Comparison of ENCODE assay signal across 23 mouse cellular contexts in the genomic region with DNA sequence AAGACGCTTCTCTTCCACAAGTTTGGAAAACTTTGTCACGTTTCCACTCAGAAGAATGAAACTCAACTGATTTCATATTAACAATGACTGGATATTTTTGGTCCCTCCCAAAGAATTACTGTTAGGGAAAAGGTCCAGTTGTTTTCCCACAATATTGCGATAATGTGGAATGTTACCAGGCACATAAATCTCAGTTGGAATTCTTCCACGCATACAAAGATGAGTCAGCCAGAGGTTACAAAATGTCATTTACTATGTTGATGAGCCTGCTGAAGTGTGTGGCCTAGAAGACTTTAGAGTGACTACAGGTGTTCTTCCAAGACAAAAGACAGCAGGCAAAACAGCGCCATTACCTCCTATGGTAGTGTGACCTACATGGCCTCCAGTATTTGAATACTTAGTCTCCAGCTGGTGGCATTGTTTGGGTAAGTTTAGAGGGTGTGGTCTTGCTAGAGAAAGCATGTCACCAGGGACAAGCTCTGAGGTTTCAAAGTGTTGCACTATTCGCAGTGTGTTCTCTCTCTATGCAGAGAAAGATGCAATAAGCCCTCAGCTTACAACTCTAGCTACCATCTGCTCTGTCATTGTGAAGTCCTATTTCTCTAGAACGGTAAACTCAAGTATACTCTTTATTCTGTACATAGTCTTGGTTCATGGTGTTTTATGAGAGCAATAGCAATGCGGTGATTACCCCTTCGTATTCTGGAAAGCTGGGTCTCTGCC. TPM values are rescaled to one million over a fixed set of nuclear protein-coding genes. Genes with fewer than 3 reads are reported as not detected.
DNase-seq lines count a peak whose midpoint lies in the region; ATAC-seq and TF ChIP-seq lines count a peak whose summit lies in the region.
"Had no signal": no experiment of that assay in that cellular context is flagged by ENCODE, and none has a peak within 500 bp of the region (broad histone marks: within the 10 kb centered on the region; RNA-seq: fewer than 3 reads in every experiment).

No protein-coding gene starts in this region.

- no peak for TF ChIP-seq CTCF in Patski (IDR thresholded peaks at IDR 0.05)

- peak; percentile 67 for DNase-seq in 3T3-L1 (ENCODE audit: low read depth, low spot score)
- DNase-seq in ES-CJ7 (ENCODE audit: low read depth, low spot score) = peak; percentile 77
- DNase-seq in Patski (ENCODE audit: low read depth, low spot score) = no peak
- DNase-seq in liver = no peak
- DNase-seq in heart, embryonic 10.5 days (ENCODE audit: low spot score) = no peak
- DNase-seq: adrenal gland, postnatal 14 days; B cell, adult 2 months; cerebellum, adult 11-12 months; cerebellum, adult 9-10 months; cerebellum, postnatal 25 days; forebrain, postnatal 0 days; gastrocnemius, postnatal 14 days; heart, adult 2 months; heart, postnatal 36 days had no signal

- no peak overlapping the region for H3ac ChIP-seq in myocyte (ENCODE audit: control insufficient read depth, insufficient read length)

- H3K27me3 ChIP-seq in Patski (no peaks in the 10 kb centered on the region), myocyte (ENCODE audit: control insufficient read depth, insufficient read depth, insufficient read length) (no peaks in the 10 kb centered on the region)
- H3K27me3 ChIP-seq in heart, embryonic 10.5 days (ENCODE audit: insufficient read depth, poor library complexity, severe bottlenecking) = no peaks in the 10 kb centered on the region
- H3K27me3 ChIP-seq: embryonic facial prominence, embryonic 13.5 days; forebrain, embryonic 13.5 days; heart, embryonic 12.5 days; hindbrain, embryonic 12.5 days had no signal

- WGBS in heart, embryonic 10.5 days = 83% methylated on average over 9 of the region's 9 CpGs

- POLR2A ChIA-PET in Patski (lab: Charles Lee) = interaction anchor here (0.9 kb wide), 1 partner anchor 9 kb away, joined by 3 read pairs; no protein-coding TSS in a partner anchor

- H3K36me3 ChIP-seq in myocyte (ENCODE audit: control insufficient read depth, insufficient read depth) = no peaks in the 10 kb centered on the region
- no peaks in the 10 kb centered on the region for H3K36me3 ChIP-seq in heart, embryonic 10.5 days
- H3K36me3 ChIP-seq: embryonic facial prominence, embryonic 13.5 days; heart, embryonic 12.5 days; hindbrain, embryonic 12.5 days had no signal

- no peaks in the 10 kb centered on the region for H3K9me3 ChIP-seq in heart, embryonic 10.5 days
- H3K9me3 ChIP-seq: embryonic facial prominence, embryonic 13.5 days; forebrain, embryonic 13.5 days; heart, embryonic 12.5 days; hindbrain, embryonic 12.5 days had no signal

- H3K4me3 ChIP-seq in myocyte = no peak overlapping the region
- no peak overlapping the region for H3K4me3 ChIP-seq in heart, embryonic 10.5 days
- H3K4me3 ChIP-seq: embryonic facial prominence, embryonic 13.5 days; forebrain, embryonic 13.5 days; heart, adult 2 months; heart, embryonic 12.5 days; hindbrain, embryonic 12.5 days had no signal

- peak overlapping the region; percentile 4 for H3K4me2 ChIP-seq in myocyte (ENCODE audit: low read depth)
- H3K4me2 ChIP-seq: embryonic facial prominence, embryonic 13.5 days; forebrain, embryonic 13.5 days; heart, embryonic 12.5 days; hindbrain, embryonic 12.5 days had no signal

- TF ChIP-seq POLR2A in myocyte (IDR thresholded peaks at IDR 0.05; ENCODE audit: insufficient read length, low read depth) = no peak

- no peak overlapping the region for H3K27ac ChIP-seq in heart, embryonic 10.5 days
- H3K27ac ChIP-seq: embryonic facial prominence, embryonic 13.5 days; forebrain, embryonic 13.5 days; heart, adult 2 months; hindbrain, embryonic 12.5 days had no signal

- H3K4me1 ChIP-seq in heart, embryonic 10.5 days = no peaks in the 10 kb centered on the region
- H3K4me1 ChIP-seq: embryonic facial prominence, embryonic 13.5 days; forebrain, embryonic 13.5 days; heart, embryonic 12.5 days; hindbrain, embryonic 12.5 days had no signal

- no peaks in the 10 kb centered on the region for H3K79me2 ChIP-seq in myocyte (ENCODE audit: control insufficient read depth, insufficient read depth)

- CTCF ChIA-PET in Patski (lab: Charles Lee) = interaction anchor here (1.3 to 1.6 kb wide), 3 partner anchors 17 to 94 kb away, joined by 3 read pairs; no protein-coding TSS in a partner anchor

- in situ Hi-C loops in Patski (cut with MboI; ENCODE audit: low pct_unique_long_range_greater_than_20kb) = no loop called here

- ATAC-seq in Patski = peak; percentile 47
- ATAC-seq: CD4-positive, CD25-positive, alpha-beta regulatory T cell, adult 4 months; forebrain, embryonic 13.5 days; forebrain, postnatal 0 days; hindbrain, embryonic 16.5 days; inflammation-experienced regulatory T-cells, adult 6 months; intestine, postnatal 0 days had no signal

TF ChIP-seq in myocyte, 11 proteins besides CTCF, POLR2A, EP300 and RAD21:
- TF ChIP-seq MAX (IDR thresholded peaks at IDR 0.05; ENCODE audit: low read depth) (no peak), MYOG (IDR thresholded peaks at IDR 0.05; ENCODE audit: control insufficient read depth in 1 of 3, insufficient read depth in 1 of 3, insufficient read length in 2 of 3, low read depth in 2 of 3) (no peak), POLR2AphosphoS2 (IDR thresholded peaks at IDR 0.05; ENCODE audit: insufficient read length, low read depth) (no peak), CEBPB (IDR thresholded peaks at IDR 0.05; ENCODE audit: insufficient read depth, poor library complexity, severe bottlenecking) (peak; percentile 76)
TF ChIP-seq in myocyte: peak in this region for 1.

RNA-seq across cellular contexts. Expression of a gene that starts 8.9 kb away (rescaled TPM):
- polyA plus RNA-seq in Patski (2021) (24.6 TPM), myocyte (2012; fragmentation: generic; extraction: Trizol) (12.7 TPM)
- polyA plus RNA-seq in heart, embryonic 10.5 days (2016; fragmentation: Nextera tagmentation; extraction: Ambion mirVana) = 25.2 and 27.2 TPM in 2 replicates

RNA-seq across cellular contexts. Expression of a gene that starts 55.0 kb away (rescaled TPM):
- 194 TPM for polyA plus RNA-seq in Patski (2021)
- 72.9 TPM for polyA plus RNA-seq in myocyte (2012; fragmentation: generic; extraction: Trizol)
- 142 and 159 TPM in 2 replicates for polyA plus RNA-seq in heart, embryonic 10.5 days (2016; fragmentation: Nextera tagmentation; extraction: Ambion mirVana)

Comparison
In these comparisons a context has a peak if more than half of its experiments do, and no peak if none do; other contexts are left out.
1. DNase-seq: peak in 3T3-L1 (single experiment) and ES-CJ7 (single experiment); none in Patski (single experiment), liver (single experiment) and heart, embryonic 10.5 days (single experiment).